Mouse (Mus musculus): Measurements from ENCODE around the gene H2-Oa. TPM values are rescaled to one million over a fixed set of nuclear protein-coding genes. Genes with fewer than 3 reads are reported as not detected.

Gene H2-Oa
- 0.97 and 3.1 TPM in 2 replicates for polyA plus RNA-seq (2015; fragmentation: Nextera tagmentation; extraction: Ambion mirVana)

GRCm38 (mm10) chr17:34092197-34092875, at the start of gene H2-Oa:
Gene H2-Oa (plus strand): TSS chr17:34092340.
- ATAC-seq (replicated peaks; ENCODE audit: extremely low read depth, insufficient read depth, low FRiP score), result no peak
- H3K9me3 ChIP-seq (replicated peaks; ENCODE audit: control insufficient read depth, low read length), result no peaks in the 10 kb centered on the region
- H3K36me3 ChIP-seq (ENCODE audit: control insufficient read depth, insufficient read depth), result no peaks in the 10 kb centered on the region
- no peaks in the 10 kb centered on the region for H3K4me1 ChIP-seq (ENCODE audit: control insufficient read depth, insufficient read depth, low read length)
- no peaks in the 10 kb centered on the region for H3K27me3 ChIP-seq (ENCODE audit: control insufficient read depth, insufficient read depth, low read length)
- 28% methylated on average over 11 of the region's 11 CpGs for whole genome bisulfite sequencing
- H3K9ac ChIP-seq (ENCODE audit: low read length), result no peak within 1 kb of the TSS
- peak within 1 kb of the TSS; percentile 10; the same call in 1 of the 2 replicates for H3K4me2 ChIP-seq (ENCODE audit: low read depth, low read length)
- 0 out of 2 replicates have a peak within 1 kb of the TSS, but pooled peaks have one; percentile 6 for H3K27ac ChIP-seq (ENCODE audit: low read length)
- peak within 1 kb of the TSS; percentile 14; the same call in 1 of the 2 replicates for H3K4me3 ChIP-seq (ENCODE audit: low read length)

GRCm38 (mm10) chr17:34045941-34046340, 46.2 kb upstream of the H2-Oa start:
- no peak overlapping the region for H3K9ac ChIP-seq (ENCODE audit: low read length)
- no peak overlapping the region for H3K4me3 ChIP-seq (ENCODE audit: low read length)
- H3K27ac ChIP-seq (ENCODE audit: low read length), result no peak overlapping the region
- H3K4me2 ChIP-seq (ENCODE audit: low read depth, low read length), result no peak overlapping the region
- H3K27me3 ChIP-seq (ENCODE audit: control insufficient read depth, insufficient read depth, low read length), result peaks cover 10% of the 10 kb centered on the region
- 73% methylated on average over 14 of the region's 14 CpGs for WGBS
- ATAC-seq (replicated peaks; ENCODE audit: extremely low read depth, insufficient read depth, low FRiP score), result no peak
- H3K9me3 ChIP-seq (replicated peaks; ENCODE audit: control insufficient read depth, low read length), result peaks cover 9% of the 10 kb centered on the region
- no peaks in the 10 kb centered on the region for H3K36me3 ChIP-seq (ENCODE audit: control insufficient read depth, insufficient read depth)
- H3K4me1 ChIP-seq (ENCODE audit: control insufficient read depth, insufficient read depth, low read length), result no peaks in the 10 kb centered on the region

GRCm38 (mm10) chr17:34047404-34048050, 44.6 kb upstream of the H2-Oa start:
- Histone ChIP-seq H3K36me3 (ENCODE audit: control insufficient read depth, insufficient read depth) (no peaks in the 10 kb centered on the region), H3K27me3 (ENCODE audit: control insufficient read depth, insufficient read depth, low read length) (no peaks in the 10 kb centered on the region), H3K4me3 (ENCODE audit: low read length) (no peak overlapping the region), H3K27ac (ENCODE audit: low read length) (no peak overlapping the region), H3K9me3 (replicated peaks; ENCODE audit: control insufficient read depth, low read length) (peaks cover 9% of the 10 kb centered on the region), H3K4me2 (ENCODE audit: low read depth, low read length) (no peak overlapping the region), H3K4me1 (ENCODE audit: control insufficient read depth, insufficient read depth, low read length) (no peaks in the 10 kb centered on the region), H3K9ac (ENCODE audit: low read length) (no peak overlapping the region)
- ATAC-seq (replicated peaks; ENCODE audit: extremely low read depth, insufficient read depth, low FRiP score), result no peak
- WGBS, result 85% methylated on average over 5 of the region's 5 CpGs

- no peak overlapping the region for H3K4me2 ChIP-seq (ENCODE audit: low read depth, low read length)
- H3K4me3 ChIP-seq (ENCODE audit: low read length), result no peak overlapping the region
- H3K36me3 ChIP-seq (ENCODE audit: control insufficient read depth, insufficient read depth), result no peaks in the 10 kb centered on the region
- ATAC-seq (replicated peaks; ENCODE audit: extremely low read depth, insufficient read depth, low FRiP score), result no peak
- whole genome bisulfite sequencing, result 52% methylated on average over 7 of the region's 7 CpGs
- H3K9me3 ChIP-seq (replicated peaks; ENCODE audit: control insufficient read depth, low read length), result no peaks in the 10 kb centered on the region
- no peaks in the 10 kb centered on the region for H3K4me1 ChIP-seq (ENCODE audit: control insufficient read depth, insufficient read depth, low read length)
- no peak overlapping the region for H3K9ac ChIP-seq (ENCODE audit: low read length)
- no peak overlapping the region for H3K27ac ChIP-seq (ENCODE audit: low read length)
- no peaks in the 10 kb centered on the region for H3K27me3 ChIP-seq (ENCODE audit: control insufficient read depth, insufficient read depth, low read length)
Measured at GRCm38 (mm10) chr17:34057224-34057623, 34.9 kb upstream of the H2-Oa start.

- no peaks in the 10 kb centered on the region for H3K4me1 ChIP-seq (ENCODE audit: control insufficient read depth, insufficient read depth, low read length)
- H3K9ac ChIP-seq (ENCODE audit: low read length), result no peak overlapping the region
- no peak for ATAC-seq (replicated peaks; ENCODE audit: extremely low read depth, insufficient read depth, low FRiP score)
- no peak overlapping the region for H3K27ac ChIP-seq (ENCODE audit: low read length)
- 51% methylated on average over 3 of the region's 3 CpGs for WGBS
- no peaks in the 10 kb centered on the region; the same call in 1 of the 2 replicates for H3K27me3 ChIP-seq (ENCODE audit: control insufficient read depth, insufficient read depth, low read length)
- H3K36me3 ChIP-seq (ENCODE audit: control insufficient read depth, insufficient read depth), result no peaks in the 10 kb centered on the region
- H3K4me2 ChIP-seq (ENCODE audit: low read depth, low read length), result no peak overlapping the region
- no peaks in the 10 kb centered on the region for H3K9me3 ChIP-seq (replicated peaks; ENCODE audit: control insufficient read depth, low read length)
- no peak overlapping the region for H3K4me3 ChIP-seq (ENCODE audit: low read length)
Measured at GRCm38 (mm10) chr17:34068864-34069263, 23.3 kb upstream of the H2-Oa start.

GRCm38 (mm10) chr17:34072091-34072490, 20.0 kb upstream of the H2-Oa start:
- no peak overlapping the region for H3K27ac ChIP-seq (ENCODE audit: low read length)
- H3K4me3 ChIP-seq (ENCODE audit: low read length), result no peak overlapping the region
- H3K9me3 ChIP-seq (replicated peaks; ENCODE audit: control insufficient read depth, low read length), result no peaks in the 10 kb centered on the region
- 61% methylated on average over 5 of the region's 5 CpGs for WGBS
- no peaks in the 10 kb centered on the region for H3K4me1 ChIP-seq (ENCODE audit: control insufficient read depth, insufficient read depth, low read length)
- no peak overlapping the region for H3K4me2 ChIP-seq (ENCODE audit: low read depth, low read length)
- H3K27me3 ChIP-seq (ENCODE audit: control insufficient read depth, insufficient read depth, low read length), result peaks cover 16% of the 10 kb centered on the region
- H3K36me3 ChIP-seq (ENCODE audit: control insufficient read depth, insufficient read depth), result no peaks in the 10 kb centered on the region
- no peak for ATAC-seq (replicated peaks; ENCODE audit: extremely low read depth, insufficient read depth, low FRiP score)
- no peak overlapping the region for H3K9ac ChIP-seq (ENCODE audit: low read length)

- Histone ChIP-seq H3K36me3 (ENCODE audit: control insufficient read depth, insufficient read depth) (no peaks in the 10 kb centered on the region), H3K4me3 (ENCODE audit: low read length) (no peak overlapping the region), H3K4me1 (ENCODE audit: control insufficient read depth, insufficient read depth, low read length) (no peaks in the 10 kb centered on the region), H3K27me3 (ENCODE audit: control insufficient read depth, insufficient read depth, low read length) (peaks cover 23% of the 10 kb centered on the region), H3K9ac (ENCODE audit: low read length) (no peak overlapping the region), H3K27ac (ENCODE audit: low read length) (no peak overlapping the region), H3K9me3 (replicated peaks; ENCODE audit: control insufficient read depth, low read length) (no peaks in the 10 kb centered on the region), H3K4me2 (ENCODE audit: low read depth, low read length) (no peak overlapping the region)
- ATAC-seq (replicated peaks; ENCODE audit: extremely low read depth, insufficient read depth, low FRiP score), result no peak
- 40% methylated on average over 7 of the region's 7 CpGs for WGBS
Measured at GRCm38 (mm10) chr17:34075271-34075670, 16.9 kb upstream of the H2-Oa start.

- no peak for ATAC-seq (replicated peaks; ENCODE audit: extremely low read depth, insufficient read depth, low FRiP score)
- H3K4me2 ChIP-seq (ENCODE audit: low read depth, low read length), result no peak overlapping the region
Measured at GRCm38 (mm10) chr17:34077549-34077948, 14.6 kb upstream of the H2-Oa start.

GRCm38 (mm10) chr17:34078148-34078547, 14.0 kb upstream of the H2-Oa start:
- Histone ChIP-seq H3K27ac (ENCODE audit: low read length) (no peak overlapping the region), H3K9me3 (replicated peaks; ENCODE audit: control insufficient read depth, low read length) (no peaks in the 10 kb centered on the region), H3K4me1 (ENCODE audit: control insufficient read depth, insufficient read depth, low read length) (no peaks in the 10 kb centered on the region), H3K9ac (ENCODE audit: low read length) (no peak overlapping the region), H3K27me3 (ENCODE audit: control insufficient read depth, insufficient read depth, low read length) (peaks cover 29% of the 10 kb centered on the region), H3K4me3 (ENCODE audit: low read length) (no peak overlapping the region), H3K4me2 (ENCODE audit: low read depth, low read length) (no peak overlapping the region), H3K36me3 (ENCODE audit: control insufficient read depth, insufficient read depth) (no peaks in the 10 kb centered on the region)
- ATAC-seq (replicated peaks; ENCODE audit: extremely low read depth, insufficient read depth, low FRiP score), result no peak
- 59% methylated on average over 4 of the region's 4 CpGs for WGBS

More at GRCm38 (mm10) chr17:34077549-34077948, 14.6 kb upstream of the H2-Oa start:
- no peaks in the 10 kb centered on the region for H3K9me3 ChIP-seq (replicated peaks; ENCODE audit: control insufficient read depth, low read length)
- no peak overlapping the region for H3K4me3 ChIP-seq (ENCODE audit: low read length)
- no peak overlapping the region for H3K9ac ChIP-seq (ENCODE audit: low read length)
- WGBS, result 2% methylated on average over 9 of the region's 9 CpGs
- H3K27me3 ChIP-seq (ENCODE audit: control insufficient read depth, insufficient read depth, low read length), result peaks cover 25% of the 10 kb centered on the region
- no peaks in the 10 kb centered on the region for H3K4me1 ChIP-seq (ENCODE audit: control insufficient read depth, insufficient read depth, low read length)
- no peaks in the 10 kb centered on the region for H3K36me3 ChIP-seq (ENCODE audit: control insufficient read depth, insufficient read depth)
- H3K27ac ChIP-seq (ENCODE audit: low read length), result no peak overlapping the region

All from heart, embryonic 16.5 days (tissue).